Mouse (Mus musculus): ENCODE measurements around the gene Gjd3.

Gjd3 gene

DNA sequence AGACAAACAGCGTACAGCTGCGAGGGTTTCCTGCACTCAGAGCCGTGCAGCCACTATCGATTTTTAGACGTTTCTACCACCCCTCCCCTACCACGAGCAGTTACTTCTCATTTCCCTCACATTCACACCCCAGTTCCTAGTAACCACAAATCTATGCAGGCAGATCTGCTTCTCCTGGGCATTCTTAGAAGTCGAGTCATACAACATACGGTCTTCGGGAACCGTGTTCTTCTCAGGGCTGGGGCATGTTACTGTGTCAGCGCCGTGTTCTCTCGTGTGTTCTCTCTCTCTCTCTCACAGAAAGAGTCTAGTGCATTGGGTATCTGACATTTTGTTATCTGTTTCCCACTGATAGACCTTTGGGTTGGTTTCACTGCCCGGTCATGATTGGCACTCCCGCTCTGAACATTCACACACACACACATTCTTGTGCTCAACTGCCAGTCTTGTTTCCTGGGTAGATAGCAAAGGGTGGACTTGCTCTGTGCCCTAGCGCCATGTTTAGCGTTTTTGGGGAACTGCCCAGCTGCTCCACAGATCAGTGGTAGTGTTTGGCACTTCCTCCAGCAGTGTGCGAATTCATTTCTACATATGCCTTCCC, 34.7 kb downstream of the Gjd3 start:
- DNase-seq (ENCODE audit: low read depth, low spot score) = no peak

DNA sequence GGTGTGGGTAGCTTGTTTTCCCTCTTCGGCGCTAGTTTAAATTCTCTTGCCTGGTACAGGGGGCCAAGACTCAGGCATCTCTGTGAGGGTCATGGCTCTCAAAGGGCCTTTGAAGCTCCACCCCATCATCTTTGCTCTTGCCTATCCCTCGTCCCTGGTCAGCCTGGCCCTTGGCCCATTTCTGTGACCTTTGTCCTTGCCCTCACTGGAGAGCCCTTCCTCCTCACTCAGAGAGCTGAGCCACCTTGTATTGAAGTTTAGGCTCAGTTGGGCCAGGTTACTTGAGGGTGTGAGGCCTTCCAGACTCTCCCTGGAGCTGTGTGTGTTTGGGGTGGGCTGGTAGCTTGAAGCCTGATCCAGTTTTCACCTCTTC, 37.2 kb downstream of the Gjd3 start:
- no peak for DNase-seq (ENCODE audit: low read depth, low spot score)

DNA sequence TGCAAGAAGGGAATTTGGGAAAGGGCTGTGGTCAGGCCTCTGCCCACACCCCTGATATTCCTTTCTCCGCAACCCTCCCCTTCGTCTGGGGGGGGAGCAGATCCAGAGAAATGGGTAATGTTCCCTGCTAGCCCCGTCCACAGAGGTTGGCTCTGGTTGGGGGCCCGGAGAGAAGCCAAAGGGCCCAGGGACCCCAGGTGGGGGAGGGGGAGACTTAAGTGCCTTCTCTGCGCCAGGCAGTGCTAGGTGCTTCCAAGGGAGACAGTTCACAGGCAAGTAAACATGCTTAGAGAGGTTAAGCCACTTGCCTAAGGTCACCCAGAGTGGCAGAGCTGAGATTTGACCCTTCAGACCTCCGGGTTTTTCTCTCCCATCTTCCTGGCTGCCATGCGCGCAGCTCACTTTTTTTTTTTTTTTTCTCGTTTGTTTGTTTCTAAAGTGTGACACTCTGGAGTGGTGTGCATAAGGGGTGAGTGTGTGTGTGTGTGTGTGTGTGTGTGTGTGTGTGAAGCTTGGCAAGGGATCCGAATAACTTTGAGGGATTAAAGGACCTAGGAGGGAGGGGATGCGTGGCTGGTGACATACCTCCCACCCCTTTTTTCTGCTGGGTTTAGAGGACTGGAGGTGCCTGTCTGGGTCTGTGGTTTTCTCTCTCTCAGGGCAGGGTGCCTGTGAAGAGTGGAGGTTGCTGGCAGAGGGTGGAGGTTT, 37.8 kb downstream of the Gjd3 start:
- DNase-seq (ENCODE audit: low read depth, low spot score) = no peak

DNA sequence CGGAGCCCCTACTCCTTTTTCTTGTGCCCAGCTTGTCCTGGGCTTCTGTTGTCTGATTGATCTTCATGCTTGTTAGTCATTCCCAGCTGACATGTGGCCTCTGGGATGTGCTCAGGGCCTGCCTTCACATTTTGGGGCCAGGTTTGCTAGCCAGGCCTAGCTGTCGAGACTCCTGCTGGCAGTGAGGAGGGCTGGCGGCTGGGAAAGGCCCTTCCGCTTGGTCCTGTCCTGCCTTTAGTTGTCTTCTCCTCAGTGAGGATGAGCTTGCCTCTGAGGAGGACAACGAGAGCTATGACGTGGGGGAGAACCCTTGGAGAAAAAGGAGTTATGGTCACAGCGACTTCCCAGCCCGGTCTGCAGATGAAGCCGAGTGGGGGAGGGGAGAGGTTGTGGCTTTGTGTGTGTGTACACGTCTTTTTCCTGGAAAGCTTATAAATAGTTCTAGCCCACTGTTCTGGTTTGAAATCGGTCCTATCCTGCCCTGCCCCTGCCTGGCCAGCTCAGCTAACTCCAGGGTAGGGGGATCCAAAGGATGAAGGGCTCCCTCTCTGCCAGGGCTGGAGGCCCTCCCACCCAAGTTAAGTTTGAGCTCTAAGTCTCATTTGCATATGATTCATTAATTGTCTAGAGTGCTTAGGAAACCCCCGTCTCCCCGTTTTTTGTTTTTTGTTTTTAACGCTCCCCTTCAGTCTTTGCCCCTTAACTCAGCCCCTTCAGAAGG, 38.9 kb downstream of the Gjd3 start:
- no peak for DNase-seq (ENCODE audit: low read depth, low spot score)

DNA sequence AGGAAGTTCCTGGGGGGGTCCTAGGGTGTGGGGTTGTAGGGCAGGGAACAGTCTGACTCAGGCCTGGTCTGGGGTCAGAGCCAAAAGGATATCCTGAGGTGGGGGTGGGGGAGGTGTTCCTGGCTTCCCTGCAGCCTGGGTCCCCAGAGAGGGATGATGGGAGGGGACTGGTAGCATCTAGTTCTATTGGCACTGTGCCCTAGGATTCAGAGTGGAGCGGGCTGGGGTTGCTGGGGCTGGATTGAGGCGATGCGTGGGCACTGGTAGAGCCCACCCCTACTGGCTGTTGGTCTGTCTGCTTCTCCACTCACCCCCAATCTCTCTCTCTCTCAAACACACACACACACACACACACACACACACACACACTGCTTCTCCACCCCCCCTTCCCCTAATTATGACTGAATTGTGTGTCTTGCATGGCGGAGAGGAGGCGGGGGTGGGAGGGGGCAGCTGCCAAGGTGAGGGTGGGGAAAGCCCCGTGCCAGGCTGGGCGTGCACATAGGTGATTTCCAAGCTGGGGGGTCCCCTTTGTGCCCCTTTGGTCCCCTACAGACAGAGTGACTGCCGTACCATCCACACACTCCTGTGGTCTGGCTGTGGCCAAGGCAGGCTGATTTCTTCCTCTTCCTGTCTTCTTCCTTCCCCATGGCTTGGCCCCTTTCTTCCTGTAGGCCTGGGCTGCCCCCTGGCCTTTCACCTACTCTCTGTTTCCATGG, 39.7 kb downstream of the Gjd3 start:
- no peak for DNase-seq (ENCODE audit: low read depth, low spot score)

DNA sequence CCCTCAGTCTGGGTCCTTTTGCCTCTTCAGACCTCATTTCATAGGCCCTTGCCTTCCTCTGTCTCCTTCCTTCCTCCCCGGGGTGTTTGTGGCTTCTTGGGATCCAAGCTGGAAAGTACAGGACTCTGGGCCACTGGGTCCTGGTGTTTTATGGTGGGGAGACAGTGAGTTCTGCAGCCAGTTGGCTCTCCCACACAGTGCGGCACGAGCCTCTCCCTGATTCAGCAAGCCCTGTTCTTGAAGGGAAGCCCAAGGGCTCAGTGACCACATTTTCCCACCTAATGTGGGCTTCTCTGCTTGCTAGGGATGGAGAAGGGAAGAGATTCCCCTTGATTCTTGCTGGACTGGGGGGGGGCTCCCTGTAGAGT, 40.3 kb downstream of the Gjd3 start:
- DNase-seq (ENCODE audit: low read depth, low spot score) = no peak

DNA sequence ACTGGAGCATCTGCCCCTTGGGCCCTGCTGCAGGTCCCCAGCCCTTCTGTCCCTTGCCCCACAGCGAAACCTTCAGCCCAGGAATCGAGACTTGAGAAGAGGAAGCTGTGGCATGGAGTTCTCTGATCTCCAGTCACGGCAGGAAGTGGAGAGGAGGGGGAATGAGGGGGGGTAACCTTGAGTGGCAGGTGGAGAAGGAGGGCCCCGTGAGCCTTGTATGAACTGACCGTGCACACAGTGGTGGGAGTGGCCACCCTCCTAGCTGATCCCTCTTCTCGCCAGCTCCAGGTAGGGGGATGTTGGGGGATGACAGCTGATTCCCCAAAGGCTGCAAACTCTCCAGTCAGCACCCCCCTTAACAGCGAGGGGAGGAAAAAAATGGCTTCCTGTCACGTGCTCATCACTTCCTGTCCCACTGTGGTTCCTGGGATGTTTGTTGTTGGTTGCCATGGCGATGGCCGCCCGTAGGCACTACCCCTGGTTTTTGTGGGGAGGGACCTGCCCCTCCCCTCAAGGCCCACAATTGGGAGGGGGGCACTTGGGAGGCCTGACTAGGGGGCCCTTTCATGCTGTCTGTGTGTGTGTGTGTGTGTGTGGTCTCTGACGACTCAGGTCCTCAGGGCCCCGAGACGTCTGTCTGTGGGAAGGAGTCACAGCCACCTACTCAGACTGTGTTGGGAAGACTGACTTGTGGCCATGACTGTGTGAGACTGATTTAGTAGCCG, 40.8 kb downstream of the Gjd3 start:
- peak; percentile 91 for DNase-seq (ENCODE audit: low read depth, low spot score)

DNA sequence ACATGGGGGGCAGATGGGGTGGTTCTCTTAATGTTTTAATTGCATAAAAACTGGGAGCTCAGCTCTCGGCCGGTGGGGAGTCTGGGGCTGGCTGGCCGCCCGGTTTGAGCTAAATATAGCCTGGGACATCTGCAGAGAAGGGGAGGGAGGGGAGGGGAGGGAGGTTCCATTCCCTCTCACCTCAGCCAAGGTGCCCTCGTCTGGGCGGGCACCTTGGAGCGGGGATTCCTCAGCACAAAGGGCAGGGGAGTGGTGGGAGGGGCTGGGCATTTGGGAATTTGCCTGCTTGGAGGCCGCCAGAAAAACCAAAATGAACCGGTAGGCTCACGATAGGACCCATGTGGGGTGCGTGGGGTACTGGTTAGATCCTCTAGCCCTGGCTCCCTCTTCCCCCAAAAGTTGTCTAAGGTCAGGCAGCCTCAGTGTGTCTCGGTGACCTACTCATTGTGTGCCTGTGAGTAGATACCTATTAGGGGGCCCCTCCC, 41.4 kb downstream of the Gjd3 start:
- peak; percentile 94 for DNase-seq (ENCODE audit: low read depth, low spot score)

DNA sequence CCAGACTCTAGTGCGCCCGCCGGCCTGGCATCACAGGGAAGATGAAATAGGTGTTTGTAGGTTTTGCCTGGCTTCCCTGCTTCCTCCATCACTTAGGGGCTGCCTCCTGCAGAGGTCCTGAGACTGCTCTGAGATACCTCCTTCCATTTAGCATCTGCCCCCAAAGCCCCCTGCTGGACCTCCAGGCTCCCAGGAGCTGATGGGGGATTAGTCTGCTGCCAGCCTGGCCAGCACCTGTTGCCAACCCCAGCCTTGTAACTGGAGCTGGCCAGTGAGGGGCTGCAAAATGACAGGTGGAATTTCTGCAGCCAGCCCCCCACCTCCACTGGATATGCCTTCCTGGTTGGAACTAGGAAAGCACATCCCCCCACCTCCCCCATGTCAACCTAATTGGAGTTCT, 42.0 kb downstream of the Gjd3 start:
- no peak for DNase-seq (ENCODE audit: low read depth, low spot score)

DNA sequence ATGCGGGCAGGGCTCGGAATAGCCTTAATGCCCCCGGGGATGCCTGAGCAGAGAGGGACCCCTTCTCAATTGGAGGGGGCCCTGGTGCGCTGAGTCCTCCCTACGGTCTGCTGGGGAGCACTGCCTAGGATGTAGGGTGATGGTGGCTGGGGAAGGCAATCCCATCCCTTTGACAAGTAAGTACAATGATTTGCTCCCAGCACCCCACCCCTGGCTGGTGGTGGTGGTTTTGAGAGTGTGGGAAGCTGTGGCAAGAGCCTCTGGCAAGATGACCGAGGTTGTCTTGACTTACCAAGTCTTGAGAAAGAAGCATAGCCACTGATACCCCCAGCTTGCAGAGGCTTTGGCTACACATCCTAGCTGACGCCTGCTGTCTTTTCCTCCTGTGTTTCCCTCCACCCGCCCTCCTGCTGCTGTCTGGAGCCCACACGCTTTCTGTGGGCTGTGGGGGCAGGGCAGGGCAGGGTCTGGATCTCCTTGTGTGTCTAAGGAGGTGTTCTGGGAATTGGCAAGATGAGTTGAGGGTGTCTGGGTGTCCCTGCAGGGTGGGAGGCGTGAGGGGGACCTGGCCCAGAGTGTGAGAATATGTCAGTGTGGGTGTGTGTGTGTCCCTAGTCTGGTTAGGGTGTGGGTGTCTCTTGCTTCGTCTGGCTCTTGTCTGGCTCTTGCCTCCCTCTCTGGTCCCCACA, 42.7 kb downstream of the Gjd3 start:
- DNase-seq (ENCODE audit: low read depth, low spot score) = no peak

DNA sequence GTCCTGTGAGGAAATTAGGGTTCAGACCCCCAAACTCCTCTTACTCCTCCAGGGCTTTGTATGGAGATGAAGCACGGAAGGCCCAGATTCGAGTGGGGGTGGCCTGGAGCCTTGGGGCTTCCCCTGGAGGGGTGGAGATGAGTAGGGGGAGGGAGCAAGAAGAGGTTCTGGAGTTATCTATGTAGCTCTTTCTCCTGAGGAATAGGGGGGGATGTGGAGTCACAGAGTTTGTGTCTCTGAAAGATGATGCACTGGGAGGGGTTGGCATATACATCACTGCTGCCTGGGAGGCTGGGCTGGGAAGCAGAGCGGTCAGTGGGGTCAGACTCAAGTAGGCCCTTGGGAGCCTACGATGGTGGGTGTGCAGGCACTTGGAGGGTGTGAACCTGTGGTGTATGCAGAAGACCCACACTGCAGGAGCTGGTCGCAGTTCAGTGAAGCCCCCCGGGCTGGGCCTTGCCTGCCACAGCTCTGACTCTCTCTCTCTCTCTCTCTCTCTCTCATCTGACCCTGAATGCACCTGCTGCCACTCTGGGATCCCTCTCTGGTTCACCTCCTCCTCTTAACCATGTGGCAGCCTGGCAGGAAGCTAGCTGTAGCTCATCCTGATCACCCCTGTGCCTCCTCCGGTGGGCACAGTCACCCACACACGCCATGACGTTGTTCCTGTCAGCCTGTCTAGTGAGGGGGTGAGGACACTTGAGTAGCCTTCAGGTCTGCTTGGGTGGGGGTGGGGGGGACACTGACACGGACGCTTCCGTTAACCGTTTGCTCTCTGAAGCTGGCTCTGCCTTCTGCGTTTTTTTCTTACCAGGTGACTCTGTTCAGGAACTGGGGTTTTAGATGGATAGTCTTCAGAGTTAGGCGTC, 43.5 kb downstream of the Gjd3 start:
- no peak for DNase-seq (ENCODE audit: low read depth, low spot score)

DNA sequence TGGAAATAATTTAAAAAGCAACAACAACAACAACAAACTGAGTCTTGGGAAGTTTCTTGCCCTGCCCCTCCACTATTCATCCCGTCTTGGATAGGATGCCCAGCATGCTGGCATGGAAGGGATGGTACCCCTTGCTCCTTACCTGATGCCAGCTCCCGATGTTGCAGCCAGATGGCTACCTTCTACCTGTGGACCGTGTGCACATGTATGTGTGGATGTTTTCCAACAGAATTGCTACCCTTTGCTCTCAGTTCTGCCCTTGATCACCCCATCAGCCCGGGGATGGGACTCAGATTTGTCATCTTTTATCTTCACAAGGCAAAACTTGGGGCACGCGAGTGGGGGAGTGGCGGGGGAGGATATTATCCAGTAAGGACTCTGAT, 44.1 kb downstream of the Gjd3 start:
- DNase-seq (ENCODE audit: low read depth, low spot score) = no peak

DNA sequence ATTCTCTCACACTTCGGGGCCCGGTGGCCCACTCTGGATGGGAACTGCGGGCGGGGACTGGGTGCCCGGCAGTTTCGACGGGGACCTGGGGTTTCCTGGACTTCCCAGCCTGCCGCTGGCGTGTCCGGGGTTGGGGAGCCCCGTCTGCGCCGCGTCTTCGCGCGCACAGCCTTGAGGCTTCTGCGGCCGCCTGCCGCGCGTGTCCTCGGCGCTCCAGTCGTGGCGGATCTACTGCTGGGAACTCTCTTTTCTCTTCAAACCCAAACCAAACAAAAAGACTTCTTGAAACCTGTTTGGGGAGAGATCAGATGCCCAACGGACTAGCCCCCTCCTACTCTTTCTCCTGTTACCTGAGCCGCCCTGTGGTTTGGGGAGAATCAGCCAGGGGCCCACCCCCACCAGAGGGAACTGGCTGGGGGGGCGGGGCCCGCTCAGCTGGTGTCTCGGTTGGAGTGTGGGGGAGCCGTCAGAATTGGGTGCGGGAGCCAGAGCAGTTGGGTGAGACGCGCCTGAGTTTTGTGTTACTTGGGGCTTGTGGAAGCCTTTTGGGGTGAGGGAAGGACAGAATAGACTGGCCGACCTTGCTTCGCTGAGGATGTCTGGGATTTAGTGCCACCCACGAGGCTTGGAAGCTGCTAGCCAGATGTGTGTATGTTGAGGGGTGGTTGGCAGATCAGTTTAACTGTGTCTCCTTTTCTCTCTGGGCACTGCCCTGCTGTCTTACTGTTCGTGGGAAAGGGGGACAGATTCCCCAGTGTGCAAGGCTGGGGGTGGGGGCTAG, 44.7 kb downstream of the Gjd3 start:
- DNase-seq (ENCODE audit: low read depth, low spot score) = peak; percentile 74

DNA sequence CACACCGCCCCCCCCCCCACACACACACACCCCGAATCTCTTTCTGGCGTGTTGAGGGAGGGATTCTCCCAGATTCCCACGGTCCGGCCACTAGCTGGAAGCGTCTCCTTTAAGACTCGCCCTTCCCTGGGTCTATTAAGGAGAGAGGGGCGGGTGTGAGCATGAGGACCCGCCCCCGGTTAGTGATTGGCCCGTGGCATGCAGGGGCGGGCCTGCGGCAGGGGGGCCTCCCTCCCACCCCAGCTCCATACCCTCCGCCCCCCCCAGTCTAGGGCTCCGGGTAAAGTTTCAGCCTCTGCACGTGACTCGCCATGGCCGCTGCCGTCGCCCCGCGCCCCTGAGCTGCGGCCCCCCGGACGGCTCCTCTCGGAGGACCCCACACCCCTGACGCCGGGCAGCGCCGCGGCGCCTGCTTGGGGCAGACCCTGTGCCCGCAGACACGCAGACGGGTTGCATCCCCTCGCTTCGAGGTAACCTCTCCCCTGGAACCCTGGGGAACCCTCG, 45.4 kb downstream of the Gjd3 start:
- DNase-seq (ENCODE audit: low read depth, low spot score) = peak; percentile 95

DNA sequence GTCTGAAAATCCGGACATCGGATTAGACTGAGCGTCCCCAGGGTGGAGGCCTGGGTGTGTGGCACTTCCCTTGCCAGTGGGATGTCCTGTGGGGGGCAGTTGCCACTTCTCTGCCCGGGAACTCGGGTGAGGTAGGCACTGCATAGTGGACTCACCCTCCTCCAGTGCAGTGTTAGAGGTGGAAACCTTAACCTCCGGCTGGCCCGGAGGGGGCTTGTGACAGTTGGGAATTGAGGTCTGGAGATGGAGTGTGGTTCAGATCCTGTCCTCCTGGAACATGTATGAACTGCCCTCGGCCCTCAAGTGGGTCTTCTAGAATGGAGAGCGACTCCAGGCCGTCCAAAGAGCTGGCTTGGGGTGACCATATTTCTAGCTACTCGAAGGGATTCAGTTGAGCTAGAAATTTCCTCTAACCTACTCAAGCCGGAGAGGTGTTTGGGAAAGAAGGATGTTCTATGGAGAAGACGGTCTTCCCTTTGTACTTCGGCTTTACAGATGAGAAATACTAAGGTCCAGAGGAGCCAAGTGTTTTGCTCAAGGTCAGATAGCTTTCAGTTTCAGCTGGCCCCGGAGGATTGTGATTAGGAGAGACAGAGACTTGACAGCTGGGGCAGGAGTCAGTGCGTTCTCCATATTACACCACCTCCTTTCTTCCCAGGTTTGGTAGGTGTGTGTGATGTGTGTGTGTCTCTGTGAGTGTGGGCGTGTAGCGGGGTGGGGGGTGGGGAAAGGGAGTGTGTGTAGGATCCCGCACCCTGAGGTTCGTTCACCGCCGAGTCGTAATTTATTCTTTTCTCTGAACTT, 46.0 kb downstream of the Gjd3 start:
- no peak for DNase-seq (ENCODE audit: low read depth, low spot score)

DNA sequence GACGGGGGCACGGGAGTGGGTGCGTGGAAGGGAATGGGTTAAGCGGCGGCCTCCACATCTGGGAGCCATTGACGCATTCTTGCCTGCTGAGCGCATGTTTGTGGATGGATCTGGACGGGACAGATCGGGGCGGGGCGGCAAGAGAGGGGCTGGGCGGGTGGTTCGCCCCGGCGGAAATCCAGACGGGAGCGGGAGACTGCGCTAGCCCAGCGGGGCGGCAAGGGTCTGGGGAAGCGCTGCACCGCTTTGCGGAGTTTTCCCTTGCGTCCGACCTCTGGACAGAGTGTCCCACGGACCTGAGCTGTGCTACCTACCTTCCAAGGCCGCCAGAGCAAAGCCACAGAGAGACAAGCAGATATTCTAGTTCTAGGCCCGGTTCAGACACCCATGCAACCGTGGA, 46.6 kb downstream of the Gjd3 start:
- peak; percentile 86 for DNase-seq (ENCODE audit: low read depth, low spot score)

DNA sequence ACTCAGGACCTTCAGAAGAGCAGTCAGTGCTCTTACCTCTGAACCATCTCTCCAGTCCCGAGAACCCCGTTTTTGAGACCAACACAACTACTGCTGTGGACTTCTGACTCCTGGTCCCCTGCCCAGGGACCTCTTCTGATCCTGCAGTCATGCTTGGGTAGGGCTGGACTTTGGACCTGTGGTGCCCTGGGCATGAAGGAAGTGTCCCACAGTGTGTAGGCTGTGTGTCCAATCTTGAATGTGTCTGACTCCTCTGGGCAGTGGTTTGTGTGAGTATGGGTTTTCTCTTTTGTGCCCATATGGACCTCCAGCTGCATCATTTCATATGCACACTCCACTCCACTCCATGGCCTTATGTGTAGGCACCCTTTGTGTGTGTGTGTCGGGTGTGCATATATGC, 47.7 kb downstream of the Gjd3 start:
- DNase-seq (ENCODE audit: low read depth, low spot score) = no peak

DNA sequence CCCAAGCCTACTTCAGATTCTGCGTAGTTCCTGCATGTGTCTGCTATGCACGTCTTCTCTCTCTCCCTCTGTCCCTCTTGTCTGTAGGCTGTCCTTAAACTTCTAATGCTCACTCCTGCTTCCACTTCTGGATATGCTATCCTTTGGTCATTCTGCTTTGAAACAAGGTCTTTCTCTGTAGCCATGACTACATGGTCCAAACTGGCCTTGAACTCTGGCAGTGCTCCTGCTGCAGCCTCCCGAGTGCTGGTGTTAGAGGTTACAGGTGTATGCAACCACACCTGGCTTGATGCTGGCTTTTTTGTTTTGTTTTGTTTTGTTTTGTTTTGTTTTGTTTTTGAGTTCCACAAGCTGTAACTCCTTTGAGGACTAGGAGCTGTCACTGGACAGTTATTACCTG, 48.4 kb downstream of the Gjd3 start:
- DNase-seq (ENCODE audit: low read depth, low spot score) = no peak

Measured in ZHBTc4 (cell line).